Mouse (Mus musculus): ENCODE measurements at regions not wholly inside any gene's neighbourhood (a gene's known extent, or its start where the extent isn't known, plus 50 kb on each side); places are given as distances from the start of the nearest gene placed in this dataset.

DNA sequence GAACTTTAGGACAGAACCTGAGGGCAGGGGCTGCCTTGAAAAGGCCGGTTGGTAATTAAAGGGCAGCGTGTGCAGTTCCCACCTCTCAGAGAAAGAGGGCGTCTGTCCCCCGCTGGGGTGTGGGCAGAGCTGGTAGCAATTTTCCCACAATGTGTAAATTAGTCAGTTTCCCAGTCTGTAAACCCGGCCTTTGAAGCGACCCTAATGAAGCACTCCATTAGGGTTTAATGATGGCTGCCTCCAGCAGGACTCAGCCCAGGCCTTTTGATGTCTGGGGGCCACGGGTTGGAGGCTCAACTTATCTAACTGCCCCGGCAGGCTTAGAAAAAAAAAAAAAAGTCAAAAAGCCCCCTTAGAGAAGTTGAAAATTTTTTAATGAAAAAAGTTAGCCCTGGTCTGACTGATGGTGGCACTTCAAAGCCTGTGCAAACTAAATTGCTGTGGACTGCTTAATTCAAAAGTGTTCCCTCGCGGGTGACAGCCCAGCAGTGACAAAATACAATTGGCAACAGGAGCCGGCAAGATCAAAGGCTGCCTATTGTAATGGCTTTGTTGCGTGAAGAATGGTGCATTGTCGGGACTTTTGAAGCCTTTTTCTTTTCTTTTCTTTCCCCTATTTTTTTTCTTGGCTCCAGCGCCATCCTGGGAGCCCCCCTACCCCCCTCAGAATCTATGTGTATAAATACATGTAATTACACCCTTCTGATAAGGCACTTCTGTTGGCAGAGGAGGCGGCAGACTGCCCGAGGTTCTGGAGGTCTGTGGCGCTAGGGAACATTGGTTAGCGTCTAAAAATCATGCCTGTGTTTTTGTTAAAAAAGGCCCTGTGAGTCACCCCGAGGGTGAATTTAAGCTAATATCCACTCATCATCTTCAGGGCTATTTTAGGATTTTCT is 71.3 kb upstream of the Msx1 start:
- peak; percentile 19 for DNase-seq

DNA sequence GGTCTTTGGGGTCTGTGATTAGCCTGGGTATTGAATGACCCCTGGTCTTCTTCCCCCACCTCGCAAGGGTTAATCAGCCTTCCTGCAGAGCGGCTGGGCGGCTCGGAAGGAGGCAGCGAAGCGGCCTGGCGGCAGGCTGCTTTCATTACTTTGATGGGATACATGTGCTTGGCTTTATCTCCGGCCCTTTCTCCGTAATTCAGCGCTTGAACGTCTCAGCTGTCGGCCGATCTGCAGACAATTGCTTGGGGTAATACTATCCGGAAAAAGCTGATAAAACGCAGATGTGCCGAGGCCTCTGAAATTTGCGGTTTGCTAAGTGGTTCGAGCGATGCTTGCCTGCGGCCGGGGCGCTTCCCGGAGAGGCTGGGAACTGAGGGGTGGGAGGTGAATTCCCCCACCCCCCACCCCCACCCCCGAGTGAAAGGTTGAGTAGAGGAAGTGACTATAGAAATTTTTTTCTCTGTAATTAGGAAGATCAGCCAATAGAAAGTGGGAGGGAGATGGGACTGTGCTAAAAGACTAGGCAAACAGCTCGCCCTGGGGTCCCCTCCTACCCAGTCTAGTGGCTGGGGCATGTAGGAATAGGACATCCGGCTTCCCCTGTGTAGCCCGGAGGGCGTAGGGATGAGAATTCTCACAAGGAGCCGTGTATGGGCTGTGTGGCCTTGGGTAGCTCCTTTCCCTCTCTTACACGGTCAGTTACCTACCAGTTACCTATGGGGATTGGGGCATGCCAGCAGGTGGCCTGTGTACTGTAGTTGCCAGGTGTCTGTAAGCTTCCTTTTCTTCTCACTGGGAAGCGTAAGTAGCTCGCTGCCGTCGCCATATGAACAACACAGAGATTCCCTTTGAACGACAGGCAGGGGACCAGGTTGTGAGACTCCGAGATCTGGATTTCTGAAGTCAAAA is 69.5 kb upstream of the Msx1 start:
- DNase-seq: no peak

DNA sequence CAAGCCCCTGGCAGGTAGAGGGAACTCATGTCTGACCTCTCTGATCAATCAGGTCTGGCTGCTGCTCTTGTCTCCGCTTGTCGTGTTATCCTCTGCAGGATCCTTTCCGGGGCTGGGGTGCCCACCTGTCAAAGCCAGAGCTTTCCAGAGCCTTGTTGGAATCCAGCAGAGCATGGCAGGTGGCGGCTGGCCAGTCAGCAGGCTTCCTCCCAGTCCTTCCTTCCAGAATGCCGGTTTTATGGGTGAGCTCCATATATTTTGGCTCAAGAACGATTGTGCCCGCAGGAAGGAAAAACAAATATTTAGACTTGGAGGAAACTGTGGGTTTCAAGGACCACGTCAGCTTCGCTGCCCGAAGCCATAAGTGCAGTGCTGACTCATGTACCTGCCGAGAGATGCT is 66.3 kb upstream of the Msx1 start:
- DNase-seq: no peak

GRCm38 (mm10) chr5:37879668-37880380 is 55.4 kb upstream of the Msx1 start:
- DNase-seq: no peak

- no peak for DNase-seq
Measured at GRCm38 (mm10) chr5:37876240-37876639, 51.9 kb upstream of the Msx1 start.

DNA sequence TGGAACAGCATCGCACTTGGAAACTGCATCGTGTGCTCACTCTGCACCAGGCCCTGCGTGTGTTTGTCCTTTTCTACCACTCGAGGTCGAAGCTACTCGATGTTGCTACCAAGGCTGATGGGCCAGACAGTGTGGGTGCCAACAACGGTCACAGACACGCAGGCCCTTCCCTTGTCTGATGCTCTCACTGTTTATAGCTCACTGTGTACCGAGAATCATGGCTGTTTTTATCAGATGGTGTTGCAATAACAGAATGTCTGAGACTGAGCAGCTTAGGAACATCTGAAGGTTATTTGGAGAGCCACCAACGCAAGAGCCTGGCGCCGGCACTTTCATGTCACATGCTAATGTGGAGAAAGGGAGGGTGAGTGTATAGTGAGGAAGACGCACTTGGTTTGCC is 51.1 kb upstream of the Msx1 start:
- peak; percentile 48 for DNase-seq

DNA sequence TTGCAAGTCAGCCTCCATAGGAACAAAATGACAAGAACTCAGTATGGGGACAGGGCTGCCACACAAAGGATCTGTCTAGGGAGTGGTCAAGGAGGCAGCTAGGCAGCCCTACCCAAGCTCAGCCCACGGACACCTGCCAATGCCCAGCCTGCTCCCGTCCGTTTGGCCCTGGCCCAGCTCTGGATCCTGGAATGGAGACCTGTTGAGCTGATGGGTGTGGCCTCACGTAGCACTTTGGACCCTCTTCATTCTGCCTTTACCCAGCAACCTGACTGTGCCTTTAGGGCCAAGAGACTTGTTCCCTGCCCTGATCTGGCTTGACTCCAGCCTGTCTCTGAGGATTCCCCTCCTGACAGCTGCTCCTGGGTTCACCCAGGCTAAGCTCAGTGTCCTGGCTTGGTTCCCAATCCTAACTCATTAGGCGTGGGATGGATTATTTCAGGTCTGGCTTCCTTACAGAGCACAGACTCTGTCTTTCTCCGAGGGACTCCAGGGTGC is 50.5 kb upstream of the Msx1 start:
- peak; percentile 43 for DNase-seq

Data from layer of hippocampus, adult 9-11 months (tissue).